Mouse (Mus musculus) frontal cortex, postnatal 10 days (tissue): ENCODE measurements at regions not wholly inside any gene's neighbourhood (a gene's known extent, or its start where the extent isn't known, plus 50 kb on each side); places are given as distances from the start of the nearest gene placed in this dataset.
"Not testable (repeated sequence)": the region's sequence is repeated elsewhere in the genome, so short reads cannot be mapped to it uniquely, and the experiment has no call there.

Source experiments
- DNase-seq, 2 experiments: peaks; one replicate each; pipeline ENCODE4 v3.0.0; 2022; ENCODE audit warnings: low spot score in 2 of 2, mixed read lengths in 1 of 2

DNA sequence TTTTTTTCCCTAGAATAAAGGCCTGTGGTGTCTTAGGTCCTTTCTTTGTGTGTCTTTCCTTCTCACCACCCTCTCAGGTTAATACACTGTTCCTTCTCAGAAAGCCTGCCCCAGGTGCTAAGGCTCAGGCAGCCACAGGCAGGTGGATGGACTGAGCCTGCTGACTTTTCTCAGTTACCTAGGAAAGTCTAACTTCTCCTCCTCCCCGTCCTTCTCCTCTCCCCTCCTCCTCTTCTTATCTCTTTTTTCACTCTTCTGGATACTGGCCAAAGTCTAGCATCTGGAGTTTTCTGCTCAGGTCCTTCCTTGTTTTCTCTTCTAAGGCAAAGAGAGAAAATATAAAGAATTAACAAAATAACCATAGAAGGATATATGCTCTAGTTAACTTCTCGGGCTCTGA is 260.5 kb downstream of the Dad1 start:
- no peak for DNase-seq

DNA sequence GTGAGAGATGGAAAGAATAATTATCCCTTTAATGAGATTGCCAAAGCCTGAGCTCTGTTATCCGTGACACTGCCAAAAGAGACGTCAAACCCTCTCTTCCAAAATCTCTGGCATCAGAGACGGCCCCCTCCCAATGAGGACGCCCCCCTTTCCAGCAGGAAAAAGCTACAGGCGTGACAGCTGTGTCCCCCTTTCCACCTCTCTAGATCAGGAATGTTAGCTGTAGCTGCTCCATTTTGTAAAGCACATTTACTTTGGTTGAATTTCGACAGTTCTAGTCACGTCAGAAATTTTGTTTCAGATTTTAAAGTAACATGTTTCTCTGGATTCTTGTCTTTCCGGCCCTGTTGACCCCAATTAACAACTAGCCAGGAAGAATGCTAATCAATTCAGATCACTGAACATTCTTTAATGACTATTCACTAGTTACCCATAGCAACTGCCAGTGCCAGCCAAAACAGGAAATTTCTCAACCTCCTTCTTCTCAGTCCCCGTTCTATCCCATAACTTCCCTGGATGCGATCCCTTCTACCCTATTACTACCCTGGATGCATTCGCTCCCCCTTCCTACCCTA is 261.1 kb downstream of the Dad1 start:
- DNase-seq, result peak in 1 of 2 experiments; percentile 9

DNA sequence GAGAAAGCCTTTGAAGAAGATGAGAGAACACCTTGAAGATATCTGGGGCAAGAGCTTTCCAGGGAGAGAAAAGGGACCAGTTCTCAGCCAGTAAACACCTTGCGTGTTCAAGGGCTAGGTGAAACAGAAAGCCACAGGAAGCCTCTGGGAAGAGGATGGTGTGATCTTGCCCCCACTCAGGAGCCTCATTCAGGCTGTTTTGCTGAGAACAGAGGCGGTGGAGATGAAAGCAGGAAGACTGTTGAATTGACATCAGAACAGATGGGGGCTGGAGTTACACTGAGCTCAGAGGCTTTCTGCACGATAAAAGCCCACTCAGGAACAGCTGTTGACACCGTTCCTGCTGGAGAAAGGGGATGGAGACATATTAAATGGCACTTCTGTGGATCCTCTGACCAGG is 262.5 kb downstream of the Dad1 start:
- DNase-seq, result no peak

DNA sequence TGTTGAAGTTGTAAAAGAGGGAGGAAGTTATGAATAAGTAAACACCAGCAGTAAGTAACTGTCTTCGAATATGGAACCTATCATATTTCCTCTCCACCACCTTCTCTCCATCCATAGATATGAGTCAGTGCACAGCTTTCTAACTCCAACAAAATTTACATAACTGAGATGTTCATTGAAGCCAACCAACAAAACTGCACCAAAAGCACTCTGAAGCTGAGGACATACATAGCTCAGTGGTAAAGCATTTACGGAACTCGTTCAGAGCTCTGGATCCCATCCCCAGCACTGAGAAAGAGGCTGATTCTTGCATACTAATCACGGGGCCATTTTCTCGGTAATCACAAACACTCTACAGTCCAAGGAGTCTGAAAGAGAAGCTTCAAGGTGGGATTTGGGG is 273.1 kb downstream of the Dad1 start:
- DNase-seq, result no peak

DNA sequence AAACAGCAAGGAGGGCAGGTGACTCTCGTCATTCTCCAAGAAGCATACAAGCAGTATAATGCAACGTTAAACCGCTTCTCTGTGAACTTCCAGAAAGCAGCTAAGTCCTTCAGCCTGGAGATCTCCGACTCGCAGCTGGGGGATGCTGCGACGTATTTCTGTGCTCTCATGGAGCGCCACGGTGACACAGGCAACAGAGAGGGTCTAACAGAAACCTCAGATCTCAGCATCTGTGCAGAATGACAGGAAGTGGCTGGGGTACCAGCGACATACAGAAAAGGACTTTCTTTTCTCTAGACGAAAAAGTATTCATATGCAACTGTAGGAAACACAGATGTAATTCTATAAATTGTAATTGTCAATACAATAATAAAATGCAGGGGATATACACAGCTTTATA is 292.5 kb downstream of the Dad1 start:
- not testable (repeated sequence) for DNase-seq

DNA sequence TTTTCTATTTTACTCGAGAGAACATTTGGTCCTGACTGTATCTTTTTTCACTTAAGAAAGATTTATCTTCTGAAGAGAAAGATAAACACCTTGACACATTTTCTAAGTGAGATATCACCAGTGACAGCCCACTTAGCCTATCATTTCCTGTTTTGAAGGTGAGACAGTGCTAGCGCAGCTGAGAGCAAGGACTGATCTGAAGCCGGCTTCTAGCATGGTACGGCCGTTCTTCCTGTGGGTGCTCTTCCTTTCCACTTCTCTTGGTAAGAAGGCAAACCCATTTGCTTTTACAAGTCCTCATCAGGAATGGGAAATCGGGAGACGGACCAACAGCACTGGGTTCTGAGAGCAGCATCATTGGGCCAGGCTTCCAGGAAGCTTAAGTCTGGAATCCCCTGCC is 293.1 kb downstream of the Dad1 start:
- DNase-seq, result no peak

DNA sequence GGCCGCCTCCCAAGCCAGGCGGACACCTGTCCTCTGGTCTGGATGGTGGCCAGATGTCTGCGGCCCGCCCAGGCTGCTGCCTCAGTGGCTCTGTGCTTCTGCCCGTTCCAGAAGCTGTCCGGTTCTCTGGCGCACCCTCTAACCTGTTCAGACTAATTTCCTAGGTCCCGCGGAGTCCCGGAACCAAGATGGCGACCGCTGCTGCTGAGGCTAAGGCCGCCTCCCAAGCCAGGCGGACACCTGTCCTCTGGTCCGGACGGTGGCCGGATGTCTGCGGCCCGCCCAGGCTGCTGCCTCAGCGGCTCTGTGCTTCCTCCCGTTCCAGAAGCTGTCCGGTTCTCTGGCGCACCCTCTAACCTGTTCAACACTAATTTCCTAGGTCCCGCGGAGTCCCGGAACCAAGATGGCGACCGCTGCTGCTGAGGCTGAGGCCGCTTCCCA is 318.1 kb downstream of the Dad1 start:
- DNase-seq, result peak; percentile 74 to 83

DNA sequence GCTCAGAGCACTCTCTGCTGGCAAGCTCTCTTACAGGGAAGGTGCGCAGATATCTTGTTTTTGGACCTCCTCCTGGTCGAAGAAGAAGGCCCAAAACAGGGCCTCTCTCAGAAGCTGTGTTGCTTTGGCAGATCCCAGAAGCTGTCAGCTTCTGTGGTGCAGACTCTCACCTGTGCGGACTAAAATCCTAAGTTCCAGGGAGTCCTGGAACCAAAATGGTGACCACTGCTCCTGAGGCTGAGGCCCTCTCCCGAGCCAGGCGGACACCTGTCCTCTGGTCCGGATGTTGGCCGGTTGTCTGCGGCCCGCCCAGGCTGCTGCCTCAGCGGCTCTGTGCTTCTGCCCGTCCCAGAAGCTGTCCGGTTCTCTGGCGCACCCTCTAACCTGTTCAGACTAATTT is 318.6 kb downstream of the Dad1 start:
- DNase-seq, result peak; percentile 69 to 72

DNA sequence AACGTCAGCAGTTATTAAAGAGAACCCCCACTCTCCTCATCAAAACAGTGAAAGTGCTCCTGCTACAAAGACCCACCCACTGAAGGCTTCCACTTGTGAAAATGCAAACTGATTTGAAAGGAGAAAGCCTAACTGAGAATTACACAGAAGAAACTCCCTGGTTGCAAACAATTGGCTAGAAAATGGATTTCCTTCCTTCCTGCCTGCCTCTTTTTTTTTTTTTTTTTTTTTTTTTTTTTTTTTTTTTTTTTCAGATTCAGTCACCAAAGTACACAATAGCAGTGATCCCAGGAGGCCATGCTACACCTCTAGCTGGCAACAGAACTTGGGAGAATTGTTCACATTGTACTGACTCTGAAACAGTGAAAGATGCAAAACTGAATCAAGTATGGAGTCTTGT is 343.0 kb downstream of the Dad1 start:
- DNase-seq, result no peak

DNA sequence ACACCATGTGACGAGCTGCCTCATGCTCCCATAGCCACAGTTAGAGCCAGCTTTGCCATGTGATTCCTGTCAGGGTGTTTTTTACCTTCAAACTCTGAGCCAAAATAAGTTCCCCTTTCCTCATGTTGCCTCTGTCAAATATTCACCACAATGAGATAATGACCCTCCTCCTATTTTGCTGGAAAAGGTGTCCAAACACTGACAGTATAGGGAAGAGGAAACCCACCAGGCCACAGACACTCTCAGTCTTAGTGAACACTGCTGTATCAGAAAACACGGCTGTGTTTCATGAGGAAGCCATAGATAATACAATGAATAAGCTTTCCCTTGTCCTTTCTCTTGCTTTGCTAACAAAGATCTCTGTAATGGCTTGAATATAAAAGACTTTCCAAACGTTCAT is 349.3 kb downstream of the Dad1 start:
- no peak for DNase-seq

DNA sequence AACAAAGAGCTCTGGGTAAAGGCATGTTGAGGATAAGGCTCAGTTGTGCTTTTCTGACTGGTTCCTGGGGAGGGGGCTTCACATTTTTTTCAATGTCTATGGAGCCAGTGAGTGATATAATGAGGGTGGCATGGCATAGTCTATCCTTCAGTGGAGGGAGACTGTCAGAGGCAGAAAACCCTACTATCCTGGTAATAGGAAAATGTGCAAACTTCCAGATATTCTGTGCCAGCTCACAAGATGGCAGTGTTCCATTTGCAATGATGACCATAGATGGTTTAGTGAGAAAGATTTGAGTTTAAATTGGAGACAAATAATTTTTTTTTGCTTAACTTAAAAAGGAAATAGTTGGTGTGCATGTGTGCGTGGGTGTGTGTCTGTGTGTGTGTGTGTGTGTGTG is 352.8 kb downstream of the Dad1 start:
- no peak for DNase-seq

DNA sequence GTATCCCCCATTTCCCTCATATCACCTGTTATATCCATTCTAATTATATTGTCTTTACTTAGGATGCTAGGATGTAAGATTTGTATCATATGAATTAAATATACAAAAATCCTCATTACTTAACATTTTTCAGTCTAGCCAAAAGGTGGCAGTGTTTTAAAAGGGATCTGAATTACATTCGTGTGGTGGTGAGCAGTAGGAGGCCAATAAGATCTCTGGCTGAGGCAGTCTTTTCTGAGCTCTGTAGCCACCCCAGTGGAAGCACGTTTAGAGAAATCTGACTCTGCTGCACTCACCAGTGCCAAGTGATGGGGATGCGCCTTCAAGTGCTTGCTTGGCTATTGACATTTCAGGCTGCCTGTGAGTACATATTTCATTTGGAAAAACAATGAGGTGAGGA is 372.6 kb downstream of the Dad1 start:
- no peak for DNase-seq

DNA sequence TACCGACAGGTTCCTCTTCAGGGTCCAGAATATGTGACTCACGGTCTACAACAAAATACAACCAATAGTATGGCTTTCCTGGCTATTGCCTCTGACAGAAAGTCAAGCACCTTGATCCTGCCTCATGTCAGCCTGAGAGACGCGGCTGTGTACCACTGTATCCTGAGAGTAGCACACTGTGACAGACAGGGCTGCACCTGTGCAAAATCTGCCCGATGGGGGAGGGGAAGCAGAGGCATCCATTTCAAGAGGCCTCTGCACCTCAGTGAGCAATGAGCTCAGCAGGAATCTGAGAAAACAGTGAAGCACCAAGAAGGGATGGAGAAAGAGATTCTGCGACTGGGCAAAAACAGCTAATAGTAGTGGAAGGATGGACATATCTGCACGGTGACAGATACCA is 377.3 kb downstream of the Dad1 start:
- DNase-seq, result no peak

DNA sequence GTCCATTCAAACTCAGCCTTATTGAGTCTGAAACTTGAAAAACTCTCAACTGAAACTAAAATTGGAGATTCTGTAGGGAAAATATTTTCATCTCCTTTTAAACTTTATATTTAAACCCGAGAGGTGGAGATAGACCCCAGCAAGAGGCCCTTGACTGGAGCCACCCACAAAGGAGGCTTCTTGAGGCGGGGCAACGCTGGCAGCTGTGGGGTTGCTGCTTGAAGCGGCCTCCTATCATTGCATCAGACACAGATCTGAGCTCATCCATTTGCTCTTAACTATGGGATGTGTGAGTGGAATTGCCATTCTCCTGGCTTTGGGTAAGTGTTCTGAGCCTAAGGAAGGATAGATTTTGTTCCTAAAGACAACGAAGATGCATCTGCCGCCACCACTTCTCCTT is 378.2 kb downstream of the Dad1 start:
- no peak for DNase-seq

DNA sequence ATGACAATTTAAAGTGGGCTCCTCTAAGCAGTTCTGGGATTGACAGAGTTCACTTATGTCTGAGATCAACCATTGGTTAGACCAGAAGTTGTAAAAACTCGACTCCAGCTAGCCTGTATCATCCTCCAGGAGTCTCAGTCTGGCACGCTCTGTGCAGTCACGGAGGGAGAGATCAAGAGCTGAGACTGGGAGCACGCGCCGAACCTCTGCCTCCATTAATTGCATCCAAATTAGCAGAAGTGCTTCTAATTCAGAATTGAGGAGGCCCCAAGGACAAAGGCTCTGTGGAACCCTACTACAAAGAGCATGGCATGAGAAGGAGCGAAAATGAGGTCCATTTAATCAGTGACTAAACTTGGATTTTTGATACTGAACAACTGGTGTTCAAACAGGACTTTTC is 406.9 kb downstream of the Dad1 start:
- DNase-seq, result no peak

DNA sequence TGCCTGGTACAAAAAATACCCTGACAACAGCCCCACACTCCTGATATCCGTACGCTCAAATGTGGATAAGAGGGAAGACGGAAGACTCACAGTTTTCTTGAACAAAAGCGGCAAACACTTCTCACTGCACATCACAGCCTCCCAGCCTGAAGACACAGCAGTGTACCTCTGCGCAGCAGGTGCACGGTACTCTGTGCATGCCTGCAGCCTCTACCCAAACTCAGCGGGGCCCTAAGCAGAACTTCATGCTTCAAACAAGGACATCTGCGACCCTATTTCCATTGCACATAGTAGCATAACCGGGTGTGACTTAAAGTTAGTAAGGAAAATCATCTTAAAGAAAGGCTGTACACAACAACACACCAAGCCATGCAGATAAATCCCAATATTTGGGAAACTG is 408.3 kb downstream of the Dad1 start:
- no peak for DNase-seq

DNA sequence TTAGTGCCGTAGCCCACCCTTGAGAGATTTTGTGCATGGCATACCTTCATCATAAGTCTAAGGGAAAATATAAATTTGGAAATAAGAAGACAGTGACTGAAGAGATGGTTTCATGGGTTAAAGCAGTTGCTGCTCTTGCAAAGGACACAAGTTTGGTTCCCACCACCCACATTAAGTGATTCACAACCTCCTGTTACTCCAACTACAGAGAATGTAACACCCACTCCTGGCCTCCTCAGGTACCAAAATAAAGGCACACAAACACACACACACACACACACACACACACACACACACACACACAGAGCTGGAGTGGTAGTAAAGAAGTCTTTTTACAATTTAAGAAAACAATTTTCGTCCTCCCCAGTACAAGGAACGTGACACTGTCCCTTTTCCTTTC is 421.4 kb downstream of the Dad1 start:
- DNase-seq, result no peak

DNA sequence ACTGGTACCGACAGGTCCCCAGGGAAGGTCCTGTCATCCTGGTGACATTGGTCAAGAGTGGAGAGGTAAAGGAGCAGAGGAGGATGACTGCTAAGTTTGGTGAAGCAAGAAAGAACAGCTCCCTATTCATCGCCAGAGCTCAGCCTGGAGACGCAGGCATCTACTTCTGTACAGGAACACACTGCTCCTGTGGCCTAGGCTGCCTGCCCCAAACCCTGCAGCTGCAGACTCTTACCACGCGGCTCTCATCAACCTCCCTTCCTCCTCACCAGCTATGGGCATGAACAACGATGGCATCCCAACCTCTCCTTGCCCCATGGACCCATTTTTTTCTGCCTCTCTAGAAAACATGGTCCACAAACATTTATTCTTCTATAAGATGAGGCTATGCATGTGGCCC is 422.3 kb downstream of the Dad1 start:
- no peak for DNase-seq

DNA sequence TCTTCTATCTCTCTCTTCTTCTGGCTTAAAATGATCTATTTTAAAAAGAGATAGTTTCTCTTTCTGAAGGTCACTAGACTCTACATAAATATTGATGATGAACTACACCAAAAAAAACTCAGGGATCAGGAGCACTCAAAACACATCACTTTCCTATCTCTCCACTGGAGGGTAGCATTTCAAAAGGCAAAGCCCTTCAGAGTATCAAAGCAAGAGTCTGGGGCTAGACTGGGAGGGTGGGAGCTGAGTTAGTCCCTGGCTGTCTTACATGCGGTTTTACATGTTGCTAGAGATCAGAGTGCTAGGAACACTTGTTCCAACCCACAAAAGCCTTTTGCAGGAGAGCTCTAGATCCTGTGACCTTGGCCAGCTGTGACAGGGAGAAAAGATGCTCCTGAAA is 423.2 kb downstream of the Dad1 start:
- no peak for DNase-seq

DNA sequence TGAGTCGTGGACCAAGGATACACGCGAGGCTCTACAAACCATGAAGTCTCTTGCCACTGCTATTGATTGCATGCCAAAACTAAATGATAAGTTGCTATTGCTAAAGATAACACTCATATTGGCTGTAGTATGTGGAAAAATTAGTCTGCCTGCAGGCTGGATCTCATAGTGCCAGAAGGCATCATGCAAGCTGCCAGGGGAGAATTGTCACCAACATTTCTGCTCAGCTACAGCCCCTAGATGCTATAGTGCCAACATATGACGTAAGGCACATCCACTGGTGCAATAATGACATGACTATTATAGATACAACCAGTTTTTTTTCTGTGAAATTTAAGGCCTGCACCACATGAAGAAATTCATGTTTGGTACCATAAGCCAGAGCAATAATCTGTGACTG is 427.1 kb downstream of the Dad1 start:
- DNase-seq, result no peak

DNA sequence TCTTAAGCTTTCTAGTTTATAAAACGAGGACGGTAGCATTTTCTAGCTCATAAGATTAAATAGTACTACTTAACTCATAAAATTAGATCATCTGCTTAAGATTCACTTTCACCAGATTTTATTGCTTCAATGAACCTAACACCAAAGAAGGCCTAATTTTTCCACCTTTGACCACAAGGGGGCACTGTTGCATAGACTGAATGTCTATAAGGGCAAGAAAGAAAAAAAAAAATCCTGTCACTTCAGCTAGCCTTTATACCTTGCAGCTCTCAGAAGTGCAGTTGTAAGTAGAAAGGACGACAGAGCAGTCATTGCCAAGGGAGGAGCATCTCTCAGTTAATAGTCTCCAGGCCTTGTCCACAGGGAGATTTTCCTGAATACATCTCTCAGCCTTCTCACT is 447.7 kb downstream of the Dad1 start:
- peak; percentile 9 to 63 for DNase-seq

DNA sequence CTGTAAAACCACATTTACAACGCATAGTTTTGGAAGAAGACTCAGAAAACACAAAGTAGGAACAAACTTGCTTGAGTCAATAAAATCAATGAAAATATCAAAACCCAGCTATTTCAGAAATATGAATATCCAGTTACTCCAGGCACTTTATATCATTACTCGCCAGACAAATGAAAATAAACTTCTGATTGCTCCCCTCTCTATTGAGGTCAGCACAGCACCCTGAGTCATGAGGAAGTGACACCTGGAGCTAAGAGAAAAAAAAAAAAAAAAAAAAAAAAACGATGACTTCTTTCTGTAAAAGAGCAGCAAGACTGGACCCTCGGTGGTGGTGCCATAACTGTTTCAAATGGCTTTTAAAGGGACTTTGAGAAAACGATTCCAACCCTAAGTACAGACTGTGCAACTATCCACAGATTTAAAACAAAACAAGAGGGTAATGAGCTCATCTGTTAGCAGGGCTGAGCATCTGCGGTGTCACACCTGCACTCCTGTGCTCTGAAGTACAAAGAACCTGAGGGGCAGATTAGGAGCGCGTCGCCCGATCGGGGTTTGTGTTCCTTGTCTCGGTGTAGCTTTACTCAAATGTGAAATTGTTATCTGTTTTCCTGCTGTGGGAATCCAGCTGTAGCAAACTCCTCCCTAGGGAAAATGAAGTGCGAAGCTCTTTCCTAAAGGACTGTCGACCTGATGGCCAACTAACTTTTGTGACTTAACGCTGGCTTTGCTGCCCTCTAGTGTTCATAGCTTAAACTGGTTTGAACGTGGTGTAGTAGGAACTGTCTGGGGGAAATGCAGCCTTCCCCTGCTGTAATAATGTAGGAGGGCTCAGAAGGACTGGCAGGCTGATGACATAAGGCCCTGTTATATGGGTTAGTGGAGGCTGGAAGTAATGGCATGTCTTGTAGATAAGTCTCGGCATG is 449.9 kb downstream of the Dad1 start:
- DNase-seq, result peak; percentile 9 to 45

DNA sequence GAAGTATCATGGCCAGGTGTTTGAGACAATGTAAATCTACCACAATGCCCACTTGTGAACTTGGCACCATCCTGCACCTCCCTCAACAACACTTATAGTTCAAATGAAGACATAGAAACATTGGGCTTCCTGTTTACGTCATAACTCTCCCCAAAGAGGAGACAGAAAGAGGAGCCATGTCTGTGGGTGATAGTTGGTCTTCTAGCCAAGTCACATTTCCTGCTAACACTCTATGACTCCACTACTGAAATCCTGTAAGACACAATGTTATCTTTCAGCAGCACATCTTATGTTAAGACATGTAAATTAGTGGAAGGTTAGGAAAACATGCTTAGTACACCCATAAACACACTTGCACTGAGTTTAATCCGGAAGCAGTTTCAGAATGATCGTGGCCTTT is 451.4 kb downstream of the Dad1 start:
- DNase-seq, result no peak
